Mouse (Mus musculus) intestine, postnatal 0 days (tissue): ENCODE measurements around the gene Ajm1. TPM values are rescaled to one million over a fixed set of nuclear protein-coding genes. Genes with fewer than 3 reads are reported as not detected.

Experiments
- ATAC-seq: fragments of 200-750 bp; cut with Nextera tagmentation; 2 replicates; pipeline ENCODE4 v1.8.0; 2017; ENCODE audit warnings: mild to moderate bottlenecking, moderate TSS enrichment, moderate library complexity
- H3K27ac ChIP-seq: fragments of 300-500 bp; sonication (generic); 2 replicates; pipeline ENCODE4 v1.5.1; 2014; ENCODE audit warnings: mild to moderate bottlenecking, low read depth, low read length, moderate library complexity
- H3K27me3 ChIP-seq: fragments of 300-500 bp; sonication (generic); replicated peaks from 2 replicates; pipeline ENCODE4 v1.6.1; 2014; ENCODE audit warnings: low read length, mixed read lengths; ENCODE audit not compliant: control insufficient read depth, insufficient read depth
- H3K36me3 ChIP-seq: fragments of 300-500 bp; sonication (generic); 2 replicates; pipeline ENCODE4 v1.6.1; 2014; ENCODE audit warnings: mild to moderate bottlenecking, moderate library complexity; ENCODE audit not compliant: control insufficient read depth, insufficient read depth
- H3K4me1 ChIP-seq: fragments of 300-500 bp; sonication (generic); replicated peaks from 2 replicates; pipeline ENCODE4 v1.6.1; 2014; ENCODE audit warnings: antibody characterized with exemption, low read length, mixed read lengths; ENCODE audit not compliant: control insufficient read depth, insufficient read depth
- H3K4me2 ChIP-seq: fragments of 300-500 bp; sonication (generic); replicated peaks from 2 replicates; pipeline ENCODE4 v1.6.1; 2014; ENCODE audit warnings: low read depth, mild to moderate bottlenecking, moderate library complexity
- H3K4me3 ChIP-seq: fragments of 300-500 bp; sonication (generic); 2 replicates; pipeline ENCODE4 v1.5.1; 2014; ENCODE audit warnings: low read depth, low read length
- H3K9ac ChIP-seq: fragments of 300-500 bp; sonication (generic); 2 replicates; pipeline ENCODE4 v1.6.1; 2014; ENCODE audit warnings: mild to moderate bottlenecking, low read depth, low read length
- H3K9me3 ChIP-seq: fragments of 300-500 bp; sonication (generic); 2 replicates; pipeline ENCODE4 v1.6.1; 2016; ENCODE audit warnings: mixed run types; ENCODE audit not compliant: control insufficient read depth
- CTCF ChIP-seq: sonication (generic); IDR thresholded peaks from 2 replicates; pipeline ENCODE4 v1.5.1; 2016; ENCODE audit warnings: low read depth, mild to moderate bottlenecking, control low read depth, antibody characterized with exemption, moderate library complexity
- WGBS: fragments of 180-500 bp; shearing (Covaris S2); extraction: QIAGEN DNeasy Blood & Tissue Kit; methylation state at CpG from one replicate; pipeline ENCODE4 v1.1.7; 2014; 5-methylcytosine and 5-hydroxymethylcytosine counted together
- polyA plus RNA-seq: library from polyadenylated mRNA; unstranded; fragments of >200 nt; fragmentation: Nextera tagmentation; extraction: Ambion mirVana; gene quantifications from 2 replicates; pipeline ENCODE4 v1.2.1, GENCODE M21; 2015

Ajm1 gene
- polyA plus RNA-seq, 1 experiment from 2014 or later, result 0.78 TPM

DNA sequence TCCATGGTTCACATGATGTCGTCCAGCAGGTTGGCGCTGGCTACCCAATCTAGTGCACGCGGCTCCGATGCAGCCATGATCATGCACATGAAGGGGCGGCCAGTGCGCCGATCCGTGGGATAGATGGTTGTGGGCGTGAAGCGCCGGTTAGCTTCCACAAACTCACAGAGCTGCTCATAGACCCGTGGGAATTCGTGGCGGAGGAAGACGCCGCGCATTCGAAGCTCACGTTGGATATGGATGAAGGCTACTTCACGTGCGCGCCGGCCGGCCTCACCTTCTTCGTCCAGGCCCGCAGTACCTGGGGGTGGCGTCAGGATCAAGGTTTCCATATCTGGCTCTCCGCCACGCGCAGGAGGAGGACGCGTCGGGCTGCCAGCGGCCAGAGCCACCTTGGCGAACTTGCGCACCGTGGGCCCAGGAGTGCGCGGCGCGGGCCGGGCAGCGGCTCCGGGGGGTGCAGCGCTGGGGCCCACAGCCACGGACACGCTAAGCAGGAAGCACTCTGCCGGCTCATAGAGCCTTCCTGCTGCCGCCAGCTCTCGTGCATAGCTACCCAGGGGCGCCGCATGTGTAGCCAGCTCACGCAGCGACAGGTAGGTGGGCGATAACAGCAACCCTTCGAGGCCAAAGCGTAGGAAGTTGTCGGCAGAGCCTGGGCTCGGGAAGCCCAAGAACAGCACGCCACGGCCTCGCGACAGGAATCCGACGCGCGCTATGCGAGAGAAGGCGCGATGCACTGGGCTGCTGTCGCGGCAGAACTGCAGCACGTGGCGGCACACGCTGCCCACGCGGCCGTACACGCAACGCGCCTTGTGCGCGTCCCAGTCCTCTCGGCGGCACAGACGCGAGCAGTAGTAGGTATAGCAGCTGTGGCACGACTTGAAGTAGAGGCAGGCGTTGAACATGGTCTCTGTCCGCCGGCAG, 4.3 kb downstream of the Ajm1 start:
- Histone ChIP-seq H3K27ac (no peak overlapping the region), H3K4me2 (peak overlapping the region; percentile 66), H3K36me3 (no peaks in the 10 kb centered on the region), H3K4me3 (peak overlapping the region; percentile 29), H3K9me3 (no peaks in the 10 kb centered on the region), H3K27me3 (peaks cover 43% of the 10 kb centered on the region), H3K4me1 (peaks cover 33% of the 10 kb centered on the region), H3K9ac (no peak overlapping the region)
- no peak for TF ChIP-seq CTCF
- WGBS, result 34% methylated on average over 91 of the region's 92 CpGs
- ATAC-seq, result no peak

- Histone ChIP-seq H3K36me3 (no peaks in the 10 kb centered on the region), H3K4me2 (peak overlapping the region; percentile 89), H3K9me3 (no peaks in the 10 kb centered on the region), H3K4me1 (peaks cover 30% of the 10 kb centered on the region), H3K27me3 (peaks cover 43% of the 10 kb centered on the region), H3K4me3 (no peak overlapping the region), H3K9ac (no peak overlapping the region), H3K27ac (0 out of 2 replicates have a peak overlapping the region, but pooled peaks have one; percentile 91)
- ATAC-seq, result no peak
- no peak for TF ChIP-seq CTCF
- 68% methylated on average over 16 of the region's 16 CpGs for WGBS
These were observed 5.3 kb downstream of the Ajm1 start for GRCm38 (mm10) chr2:25576028-25576850.

GRCm38 (mm10) chr2:25575432-25576027, 6.0 kb downstream of the Ajm1 start:
- 0 out of 2 replicates have a peak, but pooled peaks have one; percentile 8 for TF ChIP-seq CTCF
- Histone ChIP-seq H3K9me3 (no peaks in the 10 kb centered on the region), H3K9ac (peak overlapping the region; percentile 61), H3K27ac (peak overlapping the region; percentile 91), H3K4me2 (peak overlapping the region; percentile 89), H3K27me3 (peaks cover 43% of the 10 kb centered on the region), H3K36me3 (no peaks in the 10 kb centered on the region), H3K4me3 (peak overlapping the region; percentile 50), H3K4me1 (peaks cover 30% of the 10 kb centered on the region; the same call in 1 of the 2 replicates)
- no peak for ATAC-seq
- 12% methylated on average over 21 of the region's 21 CpGs for WGBS

DNA sequence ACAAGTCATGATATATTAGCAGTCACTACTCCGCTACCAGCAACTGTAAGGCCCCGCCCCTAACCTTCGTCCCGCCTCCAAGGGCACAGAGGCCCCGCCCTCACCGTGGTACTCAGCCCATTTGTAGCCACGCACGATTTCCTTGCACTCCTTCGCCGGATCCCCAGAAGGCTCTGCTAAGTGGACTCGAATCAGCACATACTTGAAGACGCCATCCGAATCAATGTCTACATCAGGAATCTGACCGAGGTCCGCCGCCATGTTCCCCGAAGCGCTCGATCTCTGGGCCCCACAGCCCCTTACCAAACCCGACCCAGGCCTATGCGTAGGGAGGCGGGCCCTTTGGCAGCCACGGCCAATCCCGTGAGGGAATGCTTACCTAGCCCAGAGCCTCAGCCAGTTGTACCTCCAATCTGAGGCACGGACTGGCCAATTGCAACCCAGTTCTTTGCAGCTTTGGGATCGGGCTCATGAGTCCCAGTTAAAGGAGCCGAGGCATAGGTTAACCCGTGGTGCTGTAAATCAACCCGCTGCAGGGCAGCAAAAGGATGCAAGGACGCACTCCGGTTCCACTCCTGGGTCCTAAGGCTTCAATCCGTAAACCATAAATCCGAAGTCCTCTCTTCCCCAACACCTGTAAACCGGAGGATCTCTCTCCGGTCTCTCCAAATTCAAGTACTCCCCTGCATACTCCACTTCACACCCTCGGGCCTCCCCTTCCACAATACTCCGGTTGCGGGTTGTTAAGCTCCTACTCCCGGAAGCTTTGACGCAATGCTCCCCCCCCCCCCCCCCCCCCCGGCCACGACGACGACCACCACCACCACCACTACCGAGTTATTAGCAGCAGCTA, 6.8 kb downstream of the Ajm1 start, which contains the start of the genes Mamdc4 and Phpt1:
Mamdc4 (minus strand) TSS at position 267 of the 853 bp plus-strand sequence.
Phpt1 (minus strand) TSS at position 646 of the 853 bp plus-strand sequence.
- under 1% methylated on average over 40 of the region's 45 CpGs for WGBS

GRCm38 (mm10) chr2:25574136-25574535, 7.4 kb downstream of the Ajm1 start:
- Histone ChIP-seq H3K27me3 (peaks cover 29% of the 10 kb centered on the region), H3K27ac (peak overlapping the region; percentile 91), H3K9ac (peak overlapping the region; percentile 61), H3K4me3 (peak overlapping the region; percentile 50), H3K4me2 (peak overlapping the region; percentile 89), H3K4me1 (peaks cover 25% of the 10 kb centered on the region; the same call in 1 of the 2 replicates), H3K36me3 (peaks cover 9% of the 10 kb centered on the region; the same call in 1 of the 2 replicates), H3K9me3 (no peaks in the 10 kb centered on the region)
- no peak for ATAC-seq
- TF ChIP-seq CTCF, result no peak
- 5% methylated on average over 11 of the region's 11 CpGs for WGBS

More for the DNA sequence above, 6.8 kb downstream of the Ajm1 start, which contains the start of the genes Mamdc4 and Phpt1:
- peak within 1 kb of the TSS; percentile 89 for H3K4me2 ChIP-seq
- no peak; the same call in 1 of the 2 replicates for TF ChIP-seq CTCF
- peak; percentile 88 for ATAC-seq
- peak within 1 kb of the TSS; percentile 91 for H3K27ac ChIP-seq
- no peaks in the 10 kb centered on the region for H3K9me3 ChIP-seq
- H3K27me3 ChIP-seq, result peaks cover 35% of the 10 kb centered on the region
- peak within 1 kb of the TSS; percentile 50 for H3K4me3 ChIP-seq
- H3K36me3 ChIP-seq, result peaks cover 3% of the 10 kb centered on the region; the same call in 1 of the 2 replicates
- H3K4me1 ChIP-seq, result peaks cover 29% of the 10 kb centered on the region; the same call in 1 of the 2 replicates
- H3K9ac ChIP-seq, result peak within 1 kb of the TSS; percentile 61
